Mouse (Mus musculus): ENCODE results near the gene Tcf25.

DNA sequence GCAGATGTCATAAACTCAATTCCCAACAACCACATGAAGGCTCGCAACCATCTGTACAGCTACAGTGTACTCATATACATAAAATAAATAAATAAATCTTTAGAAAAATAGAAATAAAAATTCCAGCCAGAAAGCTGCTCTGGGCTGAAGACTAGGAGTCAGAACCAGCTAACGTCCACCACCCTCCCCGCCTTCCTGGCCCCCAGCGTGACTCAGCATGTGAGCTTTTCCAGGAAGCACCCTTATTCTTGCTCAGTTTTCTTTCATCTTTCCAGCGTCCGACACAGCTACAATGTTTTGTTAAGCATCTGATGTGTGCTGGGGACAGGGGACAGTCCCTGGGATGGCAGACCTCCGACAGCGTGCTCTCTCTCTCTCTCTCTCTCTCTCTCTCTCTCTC, 28.4 kb upstream of the Tcf25 start:
- TF ChIP-seq CTCF (IDR thresholded peaks at IDR 0.05; ENCODE audit: control insufficient read depth, insufficient read depth, insufficient replicate concordance, low read depth, low read length) (no peak), POLR2A (IDR thresholded peaks at IDR 0.05; ENCODE audit: control insufficient read depth, low read depth, low read length) (no peak)
